Mouse (Mus musculus): ENCODE data around the gene Snrpa.

Snrpa gene

GRCm38 (mm10) chr7:27166229-27166613, 29.9 kb downstream of the Snrpa start:
- ChIA-PET CTCF (interaction anchor here in 3 of 4 experiments (0.6 to 1.4 kb wide), 10 partner anchors 13 to 396 kb away, joined by 3 to 14 read pairs (median 4); partner anchors contain the start of genes BC024978 (in 1 of the 3), Coq8b (in 1 of the 3), Rab4b (in 1 of the 3) and Snrpa (in 1 of the 3)), POLR2A (interaction anchor here (0.9 to 4.7 kb wide), 45 partner anchors 9 to 426 kb away, joined by 3 to 92 read pairs (median 6); partner anchors contain the start of genes BC024978 (in 3 of the 4), Coq8b (in 3 of the 4), Rab4b (in 3 of the 4) and Snrpa (in 3 of the 4))

- ChIA-PET CTCF (interaction anchor here in 1 of 4 experiments (0.6 kb wide), 1 partner anchor 116 kb away, joined by 3 read pairs; no protein-coding TSS in a partner anchor), POLR2A (interaction anchor here in 2 of 4 experiments (0.6 to 4.7 kb wide), 12 partner anchors 8 to 160 kb away, joined by 3 to 87 read pairs (median 6); partner anchors contain the start of genes Rab4b (in 2 of the 2), BC024978 (in 1 of the 2), Coq8b (in 1 of the 2) and Gm21983 (in 1 of the 2))
These were observed 30.4 kb downstream of the Snrpa start for GRCm38 (mm10) chr7:27165696-27166095.

GRCm38 (mm10) chr7:27165007-27165655, 30.9 kb downstream of the Snrpa start:
- ChIA-PET CTCF (interaction anchor here in 1 of 4 experiments (0.6 kb wide), 1 partner anchor 117 kb away, joined by 3 read pairs; no protein-coding TSS in a partner anchor), POLR2A (interaction anchor here in 2 of 4 experiments (0.6 to 4.7 kb wide), 13 partner anchors 8 to 161 kb away, joined by 3 to 87 read pairs (median 6); partner anchors contain the start of genes Rab4b (in 2 of the 2), Snrpa (in 2 of the 2), BC024978 (in 1 of the 2) and Coq8b (in 1 of the 2))

GRCm38 (mm10) chr7:27164112-27164947, 31.7 kb downstream of the Snrpa start:
- CTCF ChIA-PET = interaction anchor here in 1 of 4 experiments (0.6 kb wide), 1 partner anchor 40 kb away, joined by 3 read pairs; no protein-coding TSS in a partner anchor

GRCm38 (mm10) chr7:27163450-27163805, 32.6 kb downstream of the Snrpa start:
- CTCF ChIA-PET = interaction anchor here in 1 of 4 experiments (1.1 to 1.4 kb wide), 2 partner anchors 122 to 139 kb away, joined by 3 read pairs; no protein-coding TSS in a partner anchor

More at GRCm38 (mm10) chr7:27164112-27164947, 31.7 kb downstream of the Snrpa start:
- POLR2A ChIA-PET = interaction anchor here in 2 of 4 experiments (0.8 to 7.2 kb wide), 15 partner anchors 9 to 94 kb away, joined by 3 to 107 read pairs (median 8); partner anchors contain the start of genes BC024978 (in 2 of the 2), Coq8b (in 2 of the 2), Gm21983 (in 2 of the 2) and Mia (in 2 of the 2)

GRCm38 (mm10) chr7:27162780-27163449, 33.2 kb downstream of the Snrpa start:
- CTCF ChIA-PET = interaction anchor here in 1 of 4 experiments (1.1 to 1.4 kb wide), 2 partner anchors 123 to 139 kb away, joined by 3 read pairs; no protein-coding TSS in a partner anchor

More at GRCm38 (mm10) chr7:27163450-27163805, 32.6 kb downstream of the Snrpa start:
- POLR2A ChIA-PET = interaction anchor here in 2 of 4 experiments (0.7 to 7.2 kb wide), 16 partner anchors 8 to 328 kb away, joined by 3 to 107 read pairs (median 8); partner anchors contain the start of genes BC024978 (in 2 of the 2), Gm21983 (in 2 of the 2), Mia (in 2 of the 2) and Rab4b (in 2 of the 2)

GRCm38 (mm10) chr7:27161744-27162143, 34.3 kb downstream of the Snrpa start:
- CTCF ChIA-PET = interaction anchor here in 2 of 4 experiments (0.7 to 0.9 kb wide), 2 partner anchors 72 to 169 kb away, joined by 3 read pairs; no protein-coding TSS in a partner anchor
- POLR2A ChIA-PET = interaction anchor here in 3 of 4 experiments (0.5 to 7.2 kb wide), 16 partner anchors 12 to 527 kb away, joined by 3 to 107 read pairs (median 18); partner anchors contain the start of genes BC024978 (in 2 of the 3), Gm21983 (in 2 of the 3), Mia (in 2 of the 3) and Rab4b (in 2 of the 3)

More at GRCm38 (mm10) chr7:27162780-27163449, 33.2 kb downstream of the Snrpa start:
- POLR2A ChIA-PET = interaction anchor here in 3 of 4 experiments (0.6 to 7.2 kb wide), 18 partner anchors 7 to 328 kb away, joined by 3 to 107 read pairs (median 8); partner anchors contain the start of genes BC024978 (in 2 of the 3), Gm21983 (in 2 of the 3), Mia (in 2 of the 3) and Rab4b (in 2 of the 3)

- ChIA-PET CTCF (interaction anchor here in 2 of 4 experiments (0.7 to 2.7 kb wide), 12 partner anchors 18 to 279 kb away, joined by 3 to 54 read pairs (median 5); partner anchors contain the start of genes Gm21983 (in 1 of the 2), Itpkc (in 1 of the 2) and Rab4b (in 1 of the 2)), POLR2A (interaction anchor here in 3 of 4 experiments (0.8 to 7.2 kb wide), 28 partner anchors 12 to 528 kb away, joined by 3 to 107 read pairs (median 8); partner anchors contain the start of genes Rab4b (in 3 of the 3), BC024978 (in 2 of the 3), Coq8b (in 2 of the 3) and Gm21983 (in 2 of the 3))
These were observed 35.1 kb downstream of the Snrpa start for GRCm38 (mm10) chr7:27160921-27161320.

GRCm38 (mm10) chr7:27159882-27160281, 36.2 kb downstream of the Snrpa start:
- ChIA-PET CTCF (interaction anchor here (0.5 to 3.9 kb wide), 53 partner anchors 14 to 331 kb away, joined by 3 to 54 read pairs (median 4); partner anchors contain the start of genes Coq8b (in 3 of the 4), Rab4b (in 3 of the 4), BC024978 (in 2 of the 4) and Snrpa (in 2 of the 4)), POLR2A (interaction anchor here (0.6 to 7.2 kb wide), 51 partner anchors 9 to 1605 kb away, joined by 3 to 107 read pairs (median 5); partner anchors contain the start of genes BC024978 (in 4 of the 4), Snrpa (in 4 of the 4), Rab4b (in 3 of the 4) and Coq8b (in 2 of the 4))

- POLR2A ChIA-PET = interaction anchor here (1.0 to 7.2 kb wide), 35 partner anchors 10 to 327 kb away, joined by 3 to 107 read pairs (median 8); partner anchors contain the start of genes BC024978 (in 4 of the 4), Snrpa (in 4 of the 4), Rab4b (in 3 of the 4) and Coq8b (in 2 of the 4)
- CTCF ChIA-PET = interaction anchor here (0.5 to 3.9 kb wide), 31 partner anchors 20 to 249 kb away, joined by 3 to 54 read pairs (median 5); partner anchors contain the start of genes Rab4b (in 2 of the 4), BC024978 (in 1 of the 4), Coq8b (in 1 of the 4) and Gm21983 (in 1 of the 4)
These were observed 36.8 kb downstream of the Snrpa start for GRCm38 (mm10) chr7:27159256-27159655.

- CTCF ChIA-PET = interaction anchor here in 1 of 4 experiments (2.6 to 3.9 kb wide), 2 partner anchors 21 to 31 kb away, joined by 34 to 54 read pairs; partner anchors contain the start of genes Gm21983 and Rab4b
- POLR2A ChIA-PET = interaction anchor here in 2 of 4 experiments (1.0 to 7.2 kb wide), 6 partner anchors 16 to 79 kb away, joined by 3 to 107 read pairs (median 16); partner anchors contain the start of genes BC024978 (in 1 of the 2), Gm21983 (in 1 of the 2), Mia (in 1 of the 2) and Rab4b (in 1 of the 2)
These were observed 37.9 kb downstream of the Snrpa start for GRCm38 (mm10) chr7:27158171-27158570.

GRCm38 (mm10) chr7:27156005-27156404, 40.1 kb downstream of the Snrpa start:
- ChIA-PET CTCF (interaction anchor here (0.6 to 2.8 kb wide), 10 partner anchors 23 to 1400 kb away, joined by 3 to 11 read pairs (median 8); partner anchors contain the start of gene Rab4b (in 1 of the 4)), POLR2A (interaction anchor here (0.6 to 4.4 kb wide), 32 partner anchors 7 to 211 kb away, joined by 3 to 26 read pairs (median 6); partner anchors contain the start of genes BC024978 (in 3 of the 4), Egln2 (in 3 of the 4), Rab4b (in 3 of the 4) and Snrpa (in 3 of the 4))

GRCm38 (mm10) chr7:27153205-27153764, 42.8 kb downstream of the Snrpa start, which contains the start of gene Cyp2t4:
Cyp2t4 (plus strand) TSS chr7:27153714.
- CTCF ChIA-PET = no interaction called here
- POLR2A ChIA-PET = interaction anchor here in 1 of 4 experiments (0.6 to 0.7 kb wide), 2 partner anchors 9 to 580 kb away, joined by 3 to 4 read pairs; no protein-coding TSS in a partner anchor

Data from embryonic stem cell, embryonic (primary cell).